Mouse (Mus musculus): ENCODE data around the gene Clk4.

- no peak for TF ChIP-seq ZC3H11A (IDR thresholded peaks at IDR 0.05; ENCODE audit: borderline replicate concordance, low read depth, low read length)
- TF ChIP-seq MAFK (IDR thresholded peaks at IDR 0.05; ENCODE audit: insufficient read depth, low read depth, low read length), result no peak
- 0 out of 2 replicates have a peak, but pooled peaks have one; percentile 34 for TF ChIP-seq HCFC1 (IDR thresholded peaks at IDR 0.05; ENCODE audit: borderline replicate concordance, insufficient read depth, low read length)
Observed at GRCm38 (mm10) chr11:51219396-51219980, 42.0 kb upstream of the Clk4 start.

Data from ES-E14 (cell line).